Mouse (Mus musculus) cortical plate, adult 2 months (tissue): ENCODE measurements at regions not wholly inside any gene's neighbourhood (a gene's known extent, or its start where the extent isn't known, plus 50 kb on each side); places are given as distances from the start of the nearest gene placed in this dataset.

Source experiments
- H3K27ac ChIP-seq: fragments of 200-500 bp; 2 replicates; pipeline ENCODE4 v1.5.1; 2012; ENCODE audit warnings: low read length, control low read depth, inconsistent platforms; ENCODE audit not compliant: insufficient read depth
- H3K4me1 ChIP-seq: fragments of 200-500 bp; 2 replicates; pipeline ENCODE4 v1.6.1; 2011; ENCODE audit warnings: low read length; ENCODE audit not compliant: control insufficient read depth, insufficient read depth
- H3K4me3 ChIP-seq: fragments of 200-500 bp; 2 replicates; pipeline ENCODE4 v1.5.1; 2011; ENCODE audit warnings: mild to moderate bottlenecking, low read length, control low read depth; ENCODE audit not compliant: insufficient read depth
- CTCF ChIP-seq: fragments of 200-500 bp; IDR thresholded peaks from 2 replicates; pipeline ENCODE4 v1.5.1; 2011; ENCODE audit warnings: mild to moderate bottlenecking, control low read depth, low read length; ENCODE audit not compliant: insufficient read depth; ENCODE audit errors: extremely low read depth
- POLR2A ChIP-seq: fragments of 200-500 bp; IDR thresholded peaks from 2 replicates; pipeline ENCODE4 v1.6.1; 2011; ENCODE audit warnings: mild to moderate bottlenecking, low read length, control low read depth; ENCODE audit not compliant: insufficient read depth; ENCODE audit errors: extremely low read depth

- no peak for TF ChIP-seq CTCF
- TF ChIP-seq POLR2A: no peak
- Histone ChIP-seq H3K4me1 (no peaks in the 10 kb centered on the region), H3K4me3 (no peak overlapping the region), H3K27ac (no peak overlapping the region)
Observed at GRCm38 (mm10) chr12:95639892-95640291, 52.1 kb upstream of the Flrt2 start.

GRCm38 (mm10) chr12:95641628-95642027, 50.4 kb upstream of the Flrt2 start:
- no peak overlapping the region for H3K27ac ChIP-seq
- H3K4me1 ChIP-seq: no peaks in the 10 kb centered on the region
- no peak overlapping the region for H3K4me3 ChIP-seq
- TF ChIP-seq POLR2A (no peak), CTCF (no peak)
